Mouse (Mus musculus) WW6 (cell line): ENCODE measurements around the gene Stx5a.

Source experiments
- DNase-seq: peaks from one replicate; pipeline ENCODE4 v3.0.0-alpha.2; 2013; ENCODE audit warnings: low read depth, low spot score

Stx5a gene

DNA sequence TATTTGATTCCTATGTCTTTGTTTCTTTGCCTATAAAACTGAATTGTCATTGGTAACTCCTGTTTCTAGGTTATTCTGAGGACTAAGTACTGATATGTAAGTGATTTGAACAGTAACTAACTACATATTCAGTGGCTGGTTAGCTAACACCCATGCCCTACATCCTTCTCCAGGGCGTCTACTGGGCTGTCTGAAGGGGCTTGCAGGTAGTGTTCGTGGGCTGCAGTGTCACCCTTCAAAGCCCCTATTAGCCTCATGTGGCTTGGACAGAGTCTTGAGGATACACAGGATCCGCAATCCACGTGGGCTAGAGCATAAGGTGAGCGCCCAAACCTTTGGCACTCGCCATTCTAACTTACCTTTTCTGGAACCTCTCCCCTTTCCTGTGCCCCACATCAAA, 1.6 kb upstream of the Stx5a start:
- DNase-seq = no peak

DNA sequence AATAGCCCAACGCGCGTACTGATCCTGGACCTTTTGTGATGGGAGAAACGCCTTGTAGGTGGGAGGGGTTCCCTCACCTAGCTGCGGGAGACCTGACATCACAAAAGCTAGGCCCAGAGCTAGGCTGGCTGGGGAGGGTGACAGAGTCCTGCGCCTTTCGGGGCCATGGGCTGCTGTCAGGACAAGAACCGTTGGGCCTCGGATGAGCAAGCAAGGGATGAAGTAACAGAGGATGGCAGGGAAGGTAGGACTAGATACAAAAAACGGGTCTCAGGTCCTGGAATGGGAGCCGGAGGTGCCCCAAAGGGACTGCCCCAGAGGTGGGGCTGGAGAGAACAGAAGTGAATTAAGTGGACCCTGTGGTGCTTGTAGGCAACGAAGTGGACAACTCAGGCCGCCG, 610 bp upstream of the Stx5a start, which contains the start of gene 1700092M07Rik:
Gene 1700092M07Rik (plus strand): TSS at position 116 of the 400 bp plus-strand sequence.
- DNase-seq = no peak

DNA sequence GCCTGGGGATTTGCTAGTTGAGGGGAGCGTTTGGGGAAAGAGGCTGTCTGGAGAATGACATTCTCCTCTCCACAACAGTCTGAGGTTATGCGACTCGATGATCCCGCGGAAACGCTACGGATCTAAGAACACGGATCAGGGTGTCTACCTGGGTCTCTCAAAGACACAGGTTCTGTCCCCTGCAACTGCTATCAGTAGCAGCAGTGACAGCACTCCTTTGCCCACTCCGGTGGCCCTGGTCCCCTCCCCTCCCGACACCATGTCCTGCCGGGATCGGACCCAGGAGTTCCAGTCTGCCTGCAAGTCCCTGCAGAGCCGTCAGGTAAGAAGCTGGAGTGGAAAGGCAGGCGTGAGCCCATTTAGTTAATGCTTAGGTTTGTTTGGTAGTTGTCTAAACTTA, 963 bp downstream of the Stx5a start:
- DNase-seq = no peak

DNA sequence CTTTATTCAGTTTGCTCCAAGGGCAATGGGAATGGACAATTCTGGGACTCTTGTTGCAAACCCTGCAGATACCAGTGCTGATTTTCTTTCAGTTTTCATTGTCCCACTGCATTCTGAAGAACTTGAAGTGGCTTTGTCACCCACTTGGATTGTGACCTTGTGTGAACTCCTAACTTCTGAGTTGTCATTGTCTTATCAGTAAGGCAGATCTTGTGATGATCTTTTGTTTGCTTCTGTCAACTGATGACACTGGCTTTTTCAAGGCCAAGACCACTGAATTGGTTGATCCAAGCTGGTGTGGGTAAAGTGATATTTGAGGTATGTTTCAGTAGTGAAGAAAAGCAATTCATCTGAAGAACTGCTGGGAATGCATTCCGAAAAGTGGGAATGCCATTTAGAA, 4.2 kb downstream of the Stx5a start:
- no peak for DNase-seq

DNA sequence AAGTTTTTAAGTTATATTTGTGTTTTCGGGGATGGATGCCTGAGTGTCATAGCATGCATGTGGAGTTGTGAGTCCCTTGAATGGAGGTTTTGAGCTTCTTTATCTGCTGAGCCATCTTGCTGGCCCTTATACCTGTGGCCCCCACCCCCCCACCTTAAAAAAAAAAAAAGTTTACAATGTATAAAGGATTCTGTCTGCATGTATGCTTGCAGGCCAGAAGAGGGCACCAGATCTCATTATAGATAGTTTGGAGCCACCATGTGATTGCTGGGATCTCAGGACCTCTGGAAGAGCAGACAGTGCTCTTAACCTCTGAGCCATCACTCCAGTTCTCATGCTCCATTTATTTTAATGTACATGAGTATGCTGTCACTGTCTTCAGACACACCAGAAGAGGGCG, 6.2 kb downstream of the Stx5a start:
- DNase-seq = no peak

DNA sequence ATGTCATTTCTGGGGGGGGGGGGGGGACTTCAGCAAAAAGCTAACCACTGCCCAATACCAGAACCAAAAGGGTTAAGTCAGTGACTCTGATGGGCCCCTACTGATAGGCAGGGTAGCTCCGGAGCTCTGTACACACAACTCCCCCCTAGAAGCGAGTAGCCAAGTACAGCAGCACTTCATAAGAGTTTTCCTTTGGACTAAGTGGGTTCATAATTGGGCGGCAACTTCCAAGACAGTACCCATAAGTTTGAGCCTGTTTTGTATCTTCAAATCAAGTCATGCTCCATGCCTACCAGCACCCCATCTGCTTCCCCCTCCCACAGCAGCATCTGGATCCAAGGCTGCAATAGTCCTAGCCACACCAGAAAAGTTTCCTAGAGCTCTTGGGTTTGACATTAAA, 14.4 kb downstream of the Stx5a start:
- no peak for DNase-seq

DNA sequence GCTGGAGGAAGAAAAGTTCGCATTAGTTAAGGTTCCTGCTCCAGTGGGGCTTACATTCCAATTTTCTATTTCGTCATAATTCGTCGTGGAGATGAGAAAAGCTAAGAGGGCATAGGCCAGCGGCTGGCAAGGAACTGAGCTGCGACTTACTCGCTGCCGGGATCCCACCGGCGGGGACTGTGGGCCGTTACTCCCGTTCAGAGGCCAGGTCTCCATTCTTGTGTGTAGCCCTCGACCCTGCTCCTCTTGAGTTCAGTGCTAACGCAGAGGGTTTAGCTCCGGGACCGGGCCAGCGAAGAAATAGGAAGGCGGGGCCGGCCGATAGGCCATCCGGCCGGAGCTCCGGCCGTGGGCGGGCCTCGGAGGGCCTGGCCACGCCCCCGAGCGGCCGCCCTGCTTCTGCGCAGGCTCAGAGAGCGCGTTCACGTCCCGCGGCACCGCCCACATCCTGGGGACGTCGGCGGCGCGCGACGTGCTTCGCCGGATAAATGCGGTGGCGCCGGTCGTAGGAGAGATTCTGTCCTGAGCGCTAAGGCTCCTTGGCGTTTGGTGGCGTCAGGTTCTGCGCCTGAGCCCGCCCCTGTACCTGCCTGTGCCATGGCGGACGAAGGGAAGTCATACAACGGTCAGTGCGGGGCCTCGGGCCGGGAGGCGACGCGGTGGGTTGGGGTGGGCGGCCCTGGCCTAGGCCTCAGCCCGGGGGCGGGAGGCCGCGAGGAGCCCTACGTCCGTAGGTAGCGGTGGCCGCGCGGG, 15.6 kb downstream of the Stx5a start, which contains the start of gene Nxf1:
Gene Nxf1 (plus strand): TSS at position 439 of the 753 bp plus-strand sequence.
- DNase-seq = peak; percentile 93

DNA sequence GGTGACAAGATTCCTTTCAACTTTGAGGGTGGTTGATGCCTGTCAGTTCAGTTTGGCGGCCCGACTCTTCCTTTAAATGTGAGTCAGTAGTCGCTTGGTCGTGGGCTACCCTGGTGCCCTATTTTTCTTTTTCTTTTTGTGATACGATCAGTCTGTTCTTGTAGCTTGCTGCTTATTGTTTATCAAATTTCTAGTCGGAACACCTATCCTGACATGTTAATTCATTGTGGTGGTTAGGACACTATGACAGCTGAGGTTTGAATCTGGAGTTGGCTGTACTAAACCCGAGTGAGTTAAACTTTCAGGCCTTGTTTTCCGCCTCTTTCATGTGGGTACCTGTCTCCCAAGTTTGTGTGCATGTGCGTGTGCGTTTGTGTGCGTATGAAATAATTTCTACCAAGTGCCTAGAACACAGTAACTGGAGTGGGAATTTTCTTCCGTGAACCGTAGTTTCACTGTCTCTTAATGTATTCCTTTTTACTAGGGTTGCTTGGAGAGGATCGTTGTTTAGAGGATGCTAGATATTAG, 16.3 kb downstream of the Stx5a start:
- no peak for DNase-seq

DNA sequence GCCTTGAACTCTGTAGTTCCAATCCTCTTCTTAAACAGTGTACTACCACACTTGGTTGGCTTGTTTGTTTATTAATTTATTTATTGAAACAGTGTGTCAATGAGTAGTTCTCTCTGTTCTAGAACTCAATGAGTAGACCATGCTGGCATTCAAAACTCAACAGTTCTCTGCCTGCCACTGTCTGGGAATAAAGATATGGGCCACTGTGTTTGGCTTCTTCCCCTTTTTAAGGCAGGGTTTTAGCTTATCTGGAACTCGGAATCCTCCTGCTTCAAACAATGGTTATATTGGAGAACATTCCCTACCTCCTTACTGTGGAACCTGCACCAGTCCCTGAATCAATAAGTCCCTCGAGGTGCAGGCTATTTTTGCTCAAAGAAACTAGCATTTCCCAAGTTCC, 17.7 kb downstream of the Stx5a start:
- no peak for DNase-seq

DNA sequence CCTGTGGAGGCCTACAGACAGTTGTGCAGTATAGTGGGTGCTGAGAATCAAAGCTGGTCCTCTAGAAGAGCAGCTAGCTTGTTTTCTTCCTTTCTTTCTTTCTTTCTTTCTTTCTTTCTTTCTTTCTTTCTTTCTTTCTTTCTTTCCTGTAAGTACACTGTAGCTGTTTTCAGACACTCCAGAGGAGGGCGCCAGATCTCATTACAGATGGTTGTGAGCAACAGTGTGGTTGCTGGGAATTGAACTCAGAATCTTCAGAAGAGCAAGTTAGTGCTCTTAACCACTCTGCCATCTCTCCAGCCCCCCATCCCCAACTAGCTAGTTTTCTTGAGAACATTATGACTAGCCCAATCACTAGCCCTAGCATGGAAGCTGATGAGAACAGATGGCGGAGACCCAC, 19.5 kb downstream of the Stx5a start:
- no peak for DNase-seq

DNA sequence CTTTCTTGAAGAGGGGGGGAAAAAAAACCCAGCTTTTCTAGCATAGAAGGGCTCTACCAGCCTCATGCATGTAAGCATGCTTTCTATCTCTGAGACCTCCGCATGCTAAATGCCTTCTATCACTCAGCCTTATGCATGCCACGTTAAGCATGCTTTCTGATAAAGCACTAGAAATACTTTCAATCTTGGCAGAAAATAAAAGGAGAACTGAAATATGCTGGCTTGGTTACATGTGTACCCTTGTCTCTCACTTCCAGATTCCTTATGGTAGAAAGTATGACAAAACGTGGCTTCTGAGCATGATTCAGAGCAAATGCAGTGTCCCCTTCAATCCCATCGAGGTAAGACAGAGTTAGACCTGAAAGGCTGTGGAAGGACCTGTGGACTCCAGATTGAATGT, 22.1 kb downstream of the Stx5a start:
- DNase-seq = no peak

DNA sequence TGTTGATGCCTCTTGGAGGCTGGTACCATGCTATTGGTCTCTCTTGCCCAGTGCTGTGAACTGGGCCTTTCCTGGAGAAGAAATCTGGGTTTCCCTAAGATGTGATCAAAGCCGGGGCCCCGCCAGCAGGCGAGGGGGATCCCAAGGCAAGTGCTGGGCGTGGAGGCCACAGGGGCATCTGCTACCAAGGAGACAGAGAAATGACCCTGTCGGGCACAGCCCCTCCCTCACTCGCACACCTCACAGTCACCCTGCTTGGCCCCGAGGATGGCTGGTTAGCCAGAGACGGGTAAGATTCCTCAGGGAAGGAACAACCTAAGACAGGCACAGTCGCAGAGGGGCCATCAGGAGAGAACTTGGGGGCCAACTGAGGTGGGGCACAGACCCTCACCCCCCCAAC, 24.3 kb downstream of the Stx5a start:
- DNase-seq = no peak

DNA sequence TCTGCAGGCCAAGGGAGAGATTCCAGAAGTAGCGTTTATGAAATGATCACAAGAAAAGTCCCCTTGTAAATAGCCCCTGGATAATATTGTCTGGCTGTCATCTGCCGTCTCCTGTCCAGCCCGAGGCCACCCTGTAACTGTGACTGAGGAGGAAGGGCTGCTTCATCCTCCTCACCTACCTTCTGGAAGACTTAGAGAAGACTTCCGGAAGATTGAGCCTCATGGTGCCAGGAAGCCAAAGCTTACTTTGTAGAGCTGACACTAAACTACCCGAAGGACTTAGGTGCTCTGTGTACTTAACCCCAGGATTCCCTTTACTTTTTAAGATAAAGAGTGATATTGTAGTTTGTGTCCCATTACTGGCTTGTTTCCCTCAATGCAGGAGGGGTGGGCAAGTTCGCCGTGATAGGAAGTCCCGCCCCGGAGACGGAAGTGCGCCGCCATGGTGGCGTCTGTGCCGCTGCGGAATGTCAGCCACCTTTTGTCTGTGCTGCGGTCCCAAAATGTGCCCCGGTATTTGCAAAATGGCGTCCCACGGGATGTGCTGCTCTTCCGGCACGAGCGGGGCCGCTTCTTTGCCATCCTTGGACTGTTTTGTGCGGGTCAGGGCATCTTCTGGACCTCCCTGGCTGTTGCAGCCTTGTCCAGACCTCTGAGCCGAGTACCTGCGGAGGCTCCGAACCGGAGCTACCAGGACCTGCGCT, 29.5 kb downstream of the Stx5a start, which contains the start of gene Tmem223:
Gene Tmem223 (plus strand): TSS at position 430 of the 704 bp plus-strand sequence.
- DNase-seq = peak; percentile 45

DNA sequence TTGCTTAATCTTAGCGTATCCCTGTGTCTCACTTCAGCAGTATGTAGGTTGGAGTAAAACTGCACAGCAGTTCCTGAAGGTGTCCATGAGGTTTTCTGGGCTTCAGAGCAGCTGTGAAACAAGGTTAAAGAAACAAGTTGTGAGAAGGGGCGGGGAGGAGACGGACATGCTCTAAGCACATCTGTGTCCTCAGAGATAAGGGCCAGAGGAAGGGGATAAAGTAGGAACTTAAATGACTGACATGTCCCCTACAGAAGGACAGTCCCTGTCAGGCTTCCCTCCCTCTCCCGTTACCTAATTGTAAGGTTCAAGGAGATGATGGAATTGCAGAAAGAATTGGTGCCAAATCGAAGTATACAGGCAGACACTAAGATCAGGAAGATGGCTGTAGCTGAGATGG, 31.8 kb downstream of the Stx5a start:
- DNase-seq = no peak

DNA sequence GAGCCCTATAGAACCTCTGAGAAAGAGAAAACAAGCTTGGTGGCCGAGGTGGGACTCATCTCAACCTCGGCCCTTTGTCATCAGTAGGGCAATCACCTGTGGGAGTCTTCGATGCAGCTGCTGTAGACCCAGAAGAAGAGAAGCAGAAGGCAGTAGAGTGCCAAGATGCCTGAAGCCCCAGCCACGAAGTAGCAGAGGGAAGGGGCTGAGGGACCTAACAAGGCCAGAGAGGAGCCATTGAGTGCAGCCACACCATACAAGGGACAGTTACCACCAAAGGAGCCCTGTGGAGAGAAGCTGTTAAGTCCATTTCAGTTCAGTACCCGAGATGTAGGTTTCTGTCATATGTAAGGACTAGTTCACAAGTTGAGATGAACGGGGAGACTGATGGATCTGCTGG, 32.2 kb downstream of the Stx5a start:
- no peak for DNase-seq

DNA sequence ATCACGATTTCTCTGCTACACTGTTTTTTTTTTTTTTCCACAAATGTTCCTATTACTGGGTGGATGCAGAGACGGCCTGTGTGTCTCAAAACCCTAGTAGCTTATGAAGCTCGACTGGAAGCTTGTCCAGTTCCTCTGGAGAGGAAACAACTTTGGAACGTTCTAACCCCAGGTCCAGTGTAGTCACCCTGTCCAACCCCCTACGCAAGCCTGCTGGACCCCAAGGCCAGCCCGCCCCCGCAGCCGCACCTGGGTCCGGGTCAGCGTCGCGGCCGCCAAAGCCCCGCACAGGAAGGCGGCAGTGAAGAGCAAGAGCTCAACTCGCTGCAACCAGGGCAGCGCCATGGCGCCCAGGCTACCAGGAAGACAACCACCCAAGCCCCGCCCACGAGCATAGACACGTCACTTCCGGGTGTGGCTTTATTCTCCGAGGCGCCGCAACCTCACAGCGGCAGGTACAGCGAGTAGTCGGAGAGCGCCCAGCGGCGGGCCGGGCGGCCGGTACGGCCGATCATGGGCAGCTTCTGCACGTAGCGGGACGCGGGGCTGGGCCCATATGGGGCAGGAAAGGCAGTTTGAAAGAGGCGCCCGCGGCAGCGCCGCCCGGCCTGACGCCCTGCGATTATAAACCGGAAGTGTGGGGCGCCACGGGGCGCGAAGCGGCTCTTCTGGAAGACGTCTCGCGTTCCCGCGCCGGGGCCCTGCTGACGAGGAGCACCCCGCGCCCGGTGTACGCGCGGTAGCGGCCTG, 33.0 kb downstream of the Stx5a start, which contains the start of gene Tmem179b:
Gene Tmem179b (minus strand): TSS at position 382 of the 750 bp plus-strand sequence.
- DNase-seq = peak; percentile 83

DNA sequence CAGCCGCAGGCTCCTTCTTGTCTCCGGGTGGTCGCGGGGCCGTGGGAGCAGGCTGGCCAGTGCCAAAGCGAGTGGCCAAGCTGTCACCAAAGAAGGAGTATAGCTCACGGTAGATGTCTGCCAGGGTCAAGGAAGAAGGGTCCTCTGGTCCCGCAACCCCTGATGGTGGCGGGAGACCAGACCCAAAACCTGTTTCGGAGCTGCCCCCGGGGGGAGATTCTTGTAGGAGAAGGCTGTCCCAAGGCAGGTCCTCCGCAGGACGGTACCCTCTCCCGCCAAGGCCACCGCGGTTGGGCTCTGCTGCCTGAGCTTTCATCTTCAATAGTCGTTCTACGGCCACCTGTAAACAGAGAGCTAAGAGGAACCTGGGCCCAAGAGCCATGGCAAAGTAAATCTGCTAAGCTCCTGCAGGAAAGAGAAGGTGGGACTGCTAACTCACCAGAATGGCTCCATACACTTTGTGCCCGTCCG, 33.8 kb downstream of the Stx5a start:
- DNase-seq = no peak

DNA sequence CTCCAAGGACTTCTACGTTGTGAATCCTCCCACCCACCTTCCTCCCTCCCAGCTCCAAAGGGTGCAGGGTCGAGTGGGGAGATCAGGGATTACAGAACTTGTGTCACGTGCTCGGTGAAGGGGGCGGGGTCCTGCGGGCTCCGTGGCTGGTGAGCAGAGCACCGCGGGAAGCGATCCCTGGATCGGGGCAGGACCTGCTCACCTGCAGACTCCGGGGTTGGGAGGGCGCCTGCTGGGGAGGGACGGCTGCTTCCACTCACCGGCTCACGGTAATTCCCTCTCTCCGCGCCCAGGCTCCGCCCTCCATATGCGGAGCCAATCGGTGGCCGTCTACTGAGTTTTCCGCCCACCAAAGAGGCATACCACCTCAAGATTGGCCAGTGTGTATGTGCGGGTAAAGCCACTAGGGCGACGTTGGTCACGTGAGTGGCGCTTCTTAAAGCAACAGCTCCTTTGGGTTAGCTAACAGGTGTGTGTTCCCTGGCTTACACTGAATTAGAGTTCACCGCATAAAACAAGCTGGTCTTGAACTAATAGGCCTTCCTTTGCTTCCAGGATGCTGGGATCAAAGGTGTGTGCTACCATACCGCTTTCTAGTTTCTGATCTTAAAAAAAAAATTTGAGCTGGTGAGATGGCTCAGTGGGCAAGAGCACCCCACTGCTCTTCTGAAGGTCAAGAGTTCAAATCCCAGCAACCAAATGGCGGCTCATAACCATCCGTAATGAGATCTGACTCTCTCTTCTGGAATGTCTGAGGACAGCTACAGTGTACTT, 45.0 kb downstream of the Stx5a start, which contains the start of gene Taf6l:
Gene Taf6l (minus strand): TSS at position 410 of the 774 bp plus-strand sequence.
- peak; percentile 97 for DNase-seq

DNA sequence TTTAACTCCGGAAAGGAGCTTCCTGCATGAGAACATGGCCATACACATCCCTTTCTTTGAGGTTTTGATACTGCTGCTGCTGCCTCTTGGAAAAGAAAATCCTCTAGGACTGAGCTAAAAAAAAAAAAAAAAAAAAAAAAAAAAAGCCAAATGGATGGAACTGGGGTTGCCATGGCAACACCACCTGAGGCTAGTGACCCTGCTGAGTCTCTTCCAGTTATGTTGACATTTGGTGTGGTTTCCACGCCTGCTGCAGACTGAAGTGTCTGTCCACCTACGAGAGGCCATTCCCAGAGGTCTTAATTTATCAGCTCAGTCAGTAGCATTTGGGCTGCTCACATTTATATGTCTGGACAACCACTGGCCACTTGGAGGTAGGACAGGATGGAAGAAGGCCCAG, 47.3 kb downstream of the Stx5a start:
- no peak for DNase-seq

DNA sequence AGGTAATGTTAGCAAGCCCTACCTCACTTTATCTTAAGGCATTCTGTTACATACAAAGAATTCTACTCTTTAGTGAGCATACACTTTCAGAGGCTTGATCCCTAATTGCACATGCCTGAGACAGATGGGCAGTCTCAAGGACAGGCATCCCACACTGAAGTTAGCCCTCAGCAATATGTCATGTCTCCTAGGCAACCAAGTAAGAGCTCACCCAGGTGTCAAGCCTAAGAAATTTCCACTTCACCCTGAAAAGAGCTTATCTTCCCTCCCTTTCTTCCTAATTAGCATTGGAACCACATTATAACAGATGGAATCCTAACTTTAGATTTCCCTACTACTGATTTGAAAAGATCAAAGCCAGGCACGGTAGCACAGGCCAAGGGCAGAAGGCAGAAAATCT, 48.0 kb downstream of the Stx5a start:
- DNase-seq = no peak

DNA sequence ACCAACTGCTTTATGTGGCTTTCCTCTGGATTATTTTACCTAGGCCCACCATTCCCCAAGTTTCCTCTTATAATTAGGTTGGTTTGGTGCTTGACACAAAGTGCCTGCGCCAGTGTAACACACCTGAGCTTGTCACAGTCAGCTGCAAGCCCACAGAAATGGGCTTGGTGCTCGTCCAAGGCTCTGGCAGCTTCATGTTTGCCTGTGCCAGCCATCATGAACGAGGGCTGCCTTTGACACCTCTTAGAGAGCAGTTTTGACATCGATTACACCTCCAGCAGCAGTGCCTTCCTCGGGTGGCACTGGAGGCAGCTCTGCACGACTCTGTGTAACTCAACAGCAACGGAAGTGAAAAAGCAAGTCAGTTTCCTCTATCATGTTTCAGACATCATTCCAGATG, 49.0 kb downstream of the Stx5a start:
- DNase-seq = no peak
